Mouse (Mus musculus): ENCODE measurements around the gene Tbc1d8. TPM values are rescaled to one million over a fixed set of nuclear protein-coding genes. Genes with fewer than 3 reads are reported as not detected.

Tbc1d8 gene
- polyA plus RNA-seq, 1 experiment from 2014 or later = 10.3 TPM

- Histone ChIP-seq H3K4me3 (ENCODE audit: low read depth, low read length) (no peak overlapping the region), H3K36me3 (ENCODE audit: control insufficient read depth, insufficient read depth, low read length) (no peaks in the 10 kb centered on the region), H3K4me2 (ENCODE audit: low read depth, low read length) (no peak overlapping the region), H3K9ac (replicated peaks; ENCODE audit: low read depth, low read length) (no peak overlapping the region), H3K4me1 (ENCODE audit: control insufficient read depth, insufficient read depth, low read length) (no peaks in the 10 kb centered on the region), H3K9me3 (ENCODE audit: control insufficient read depth, low read length) (no peaks in the 10 kb centered on the region), H3K27ac (ENCODE audit: low read depth, low read length) (no peak overlapping the region), H3K27me3 (ENCODE audit: control insufficient read depth, insufficient read depth, low read length) (no peaks in the 10 kb centered on the region)
- 90% methylated on average over 6 of the region's 6 CpGs for WGBS
- no peak for ATAC-seq (ENCODE audit: low read depth)
Observed at GRCm38 (mm10) chr1:39420987-39421386, 57.6 kb downstream of the Tbc1d8 start.

- H3K9ac ChIP-seq (replicated peaks; ENCODE audit: low read depth, low read length) = no peak overlapping the region
- 89% methylated on average over 9 of the region's 9 CpGs for WGBS
Observed at GRCm38 (mm10) chr1:39418852-39419251, 59.7 kb downstream of the Tbc1d8 start.

GRCm38 (mm10) chr1:39417817-39418216 lies 60.7 kb downstream of the Tbc1d8 start:
- Histone ChIP-seq H3K27me3 (ENCODE audit: control insufficient read depth, insufficient read depth, low read length) (no peaks in the 10 kb centered on the region), H3K4me1 (ENCODE audit: control insufficient read depth, insufficient read depth, low read length) (no peaks in the 10 kb centered on the region), H3K4me3 (ENCODE audit: low read depth, low read length) (no peak overlapping the region), H3K9me3 (ENCODE audit: control insufficient read depth, low read length) (no peaks in the 10 kb centered on the region), H3K4me2 (ENCODE audit: low read depth, low read length) (no peak overlapping the region), H3K36me3 (ENCODE audit: control insufficient read depth, insufficient read depth, low read length) (no peaks in the 10 kb centered on the region), H3K27ac (ENCODE audit: low read depth, low read length) (no peak overlapping the region), H3K9ac (replicated peaks; ENCODE audit: low read depth, low read length) (no peak overlapping the region)
- ATAC-seq (ENCODE audit: low read depth) = no peak
- 37% methylated on average over 12 of the region's 12 CpGs for WGBS

More at GRCm38 (mm10) chr1:39418852-39419251, 59.7 kb downstream of the Tbc1d8 start:
- H3K4me2 ChIP-seq (ENCODE audit: low read depth, low read length) = no peak overlapping the region
- no peak for ATAC-seq (ENCODE audit: low read depth)
- H3K27ac ChIP-seq (ENCODE audit: low read depth, low read length) = no peak overlapping the region
- H3K4me1 ChIP-seq (ENCODE audit: control insufficient read depth, insufficient read depth, low read length) = no peaks in the 10 kb centered on the region
- H3K9me3 ChIP-seq (ENCODE audit: control insufficient read depth, low read length) = no peaks in the 10 kb centered on the region
- H3K27me3 ChIP-seq (ENCODE audit: control insufficient read depth, insufficient read depth, low read length) = no peaks in the 10 kb centered on the region
- H3K4me3 ChIP-seq (ENCODE audit: low read depth, low read length) = no peak overlapping the region
- no peaks in the 10 kb centered on the region for H3K36me3 ChIP-seq (ENCODE audit: control insufficient read depth, insufficient read depth, low read length)

GRCm38 (mm10) chr1:39410085-39410821 lies 68.3 kb downstream of the Tbc1d8 start:
- 62% methylated on average over 19 of the region's 19 CpGs for WGBS

GRCm38 (mm10) chr1:39408668-39409067 lies 69.9 kb downstream of the Tbc1d8 start:
- no peak for ATAC-seq (ENCODE audit: low read depth)
- H3K27me3 ChIP-seq (ENCODE audit: control insufficient read depth, insufficient read depth, low read length) = no peaks in the 10 kb centered on the region

More at GRCm38 (mm10) chr1:39410085-39410821, 68.3 kb downstream of the Tbc1d8 start:
- Histone ChIP-seq H3K27ac (ENCODE audit: low read depth, low read length) (no peak overlapping the region), H3K4me3 (ENCODE audit: low read depth, low read length) (no peak overlapping the region), H3K9me3 (ENCODE audit: control insufficient read depth, low read length) (no peaks in the 10 kb centered on the region), H3K9ac (replicated peaks; ENCODE audit: low read depth, low read length) (no peak overlapping the region), H3K4me1 (ENCODE audit: control insufficient read depth, insufficient read depth, low read length) (no peaks in the 10 kb centered on the region), H3K36me3 (ENCODE audit: control insufficient read depth, insufficient read depth, low read length) (no peaks in the 10 kb centered on the region), H3K4me2 (ENCODE audit: low read depth, low read length) (no peak overlapping the region), H3K27me3 (ENCODE audit: control insufficient read depth, insufficient read depth, low read length) (no peaks in the 10 kb centered on the region)
- ATAC-seq (ENCODE audit: low read depth) = no peak

GRCm38 (mm10) chr1:39408123-39408522 lies 70.4 kb downstream of the Tbc1d8 start:
- no peak overlapping the region for H3K4me3 ChIP-seq (ENCODE audit: low read depth, low read length)
- H3K27ac ChIP-seq (ENCODE audit: low read depth, low read length) = no peak overlapping the region
- H3K9ac ChIP-seq (replicated peaks; ENCODE audit: low read depth, low read length) = no peak overlapping the region
- H3K4me1 ChIP-seq (ENCODE audit: control insufficient read depth, insufficient read depth, low read length) = no peaks in the 10 kb centered on the region
- H3K36me3 ChIP-seq (ENCODE audit: control insufficient read depth, insufficient read depth, low read length) = no peaks in the 10 kb centered on the region
- H3K9me3 ChIP-seq (ENCODE audit: control insufficient read depth, low read length) = no peaks in the 10 kb centered on the region
- 90% methylated on average over 6 of the region's 6 CpGs for WGBS
- H3K27me3 ChIP-seq (ENCODE audit: control insufficient read depth, insufficient read depth, low read length) = no peaks in the 10 kb centered on the region
- ATAC-seq (ENCODE audit: low read depth) = no peak
- H3K4me2 ChIP-seq (ENCODE audit: low read depth, low read length) = no peak overlapping the region

More at GRCm38 (mm10) chr1:39408668-39409067, 69.9 kb downstream of the Tbc1d8 start:
- H3K9ac ChIP-seq (replicated peaks; ENCODE audit: low read depth, low read length) = no peak overlapping the region
- no peaks in the 10 kb centered on the region for H3K4me1 ChIP-seq (ENCODE audit: control insufficient read depth, insufficient read depth, low read length)
- no peaks in the 10 kb centered on the region for H3K9me3 ChIP-seq (ENCODE audit: control insufficient read depth, low read length)
- H3K4me3 ChIP-seq (ENCODE audit: low read depth, low read length) = no peak overlapping the region
- H3K36me3 ChIP-seq (ENCODE audit: control insufficient read depth, insufficient read depth, low read length) = no peaks in the 10 kb centered on the region
- no peak overlapping the region for H3K27ac ChIP-seq (ENCODE audit: low read depth, low read length)
- no peak overlapping the region for H3K4me2 ChIP-seq (ENCODE audit: low read depth, low read length)
- WGBS = 55% methylated on average over 7 of the region's 7 CpGs

GRCm38 (mm10) chr1:39407108-39407507 lies 71.4 kb downstream of the Tbc1d8 start:
- no peak overlapping the region for H3K9ac ChIP-seq (replicated peaks; ENCODE audit: low read depth, low read length)
- 83% methylated on average over 4 of the region's 4 CpGs for WGBS
- H3K27ac ChIP-seq (ENCODE audit: low read depth, low read length) = no peak overlapping the region
- H3K4me2 ChIP-seq (ENCODE audit: low read depth, low read length) = no peak overlapping the region
- no peaks in the 10 kb centered on the region for H3K27me3 ChIP-seq (ENCODE audit: control insufficient read depth, insufficient read depth, low read length)
- H3K4me3 ChIP-seq (ENCODE audit: low read depth, low read length) = no peak overlapping the region
- H3K4me1 ChIP-seq (ENCODE audit: control insufficient read depth, insufficient read depth, low read length) = no peaks in the 10 kb centered on the region
- H3K36me3 ChIP-seq (ENCODE audit: control insufficient read depth, insufficient read depth, low read length) = no peaks in the 10 kb centered on the region; the same call in 1 of the 2 replicates
- ATAC-seq (ENCODE audit: low read depth) = no peak
- H3K9me3 ChIP-seq (ENCODE audit: control insufficient read depth, low read length) = no peaks in the 10 kb centered on the region

- no peaks in the 10 kb centered on the region for H3K9me3 ChIP-seq (ENCODE audit: control insufficient read depth, low read length)
- H3K9ac ChIP-seq (replicated peaks; ENCODE audit: low read depth, low read length) = no peak overlapping the region
- ATAC-seq (ENCODE audit: low read depth) = no peak
- H3K36me3 ChIP-seq (ENCODE audit: control insufficient read depth, insufficient read depth, low read length) = no peaks in the 10 kb centered on the region; the same call in 1 of the 2 replicates
- 94% methylated on average over 3 of the region's 3 CpGs for WGBS
- no peak overlapping the region for H3K4me3 ChIP-seq (ENCODE audit: low read depth, low read length)
- H3K4me1 ChIP-seq (ENCODE audit: control insufficient read depth, insufficient read depth, low read length) = no peaks in the 10 kb centered on the region
- H3K27ac ChIP-seq (ENCODE audit: low read depth, low read length) = no peak overlapping the region
- no peaks in the 10 kb centered on the region for H3K27me3 ChIP-seq (ENCODE audit: control insufficient read depth, insufficient read depth, low read length)
- H3K4me2 ChIP-seq (ENCODE audit: low read depth, low read length) = no peak overlapping the region
Observed at GRCm38 (mm10) chr1:39400173-39400572, 78.4 kb downstream of the Tbc1d8 start.

GRCm38 (mm10) chr1:39399228-39399627 lies 79.3 kb downstream of the Tbc1d8 start:
- no peak for ATAC-seq (ENCODE audit: low read depth)
- no peak overlapping the region for H3K4me2 ChIP-seq (ENCODE audit: low read depth, low read length)
- 65% methylated on average over 4 of the region's 4 CpGs for WGBS
- H3K27me3 ChIP-seq (ENCODE audit: control insufficient read depth, insufficient read depth, low read length) = no peaks in the 10 kb centered on the region
- no peaks in the 10 kb centered on the region for H3K4me1 ChIP-seq (ENCODE audit: control insufficient read depth, insufficient read depth, low read length)
- no peak overlapping the region for H3K4me3 ChIP-seq (ENCODE audit: low read depth, low read length)
- no peak overlapping the region for H3K27ac ChIP-seq (ENCODE audit: low read depth, low read length)
- H3K9me3 ChIP-seq (ENCODE audit: control insufficient read depth, low read length) = no peaks in the 10 kb centered on the region
- no peaks in the 10 kb centered on the region; the same call in 1 of the 2 replicates for H3K36me3 ChIP-seq (ENCODE audit: control insufficient read depth, insufficient read depth, low read length)
- H3K9ac ChIP-seq (replicated peaks; ENCODE audit: low read depth, low read length) = no peak overlapping the region
